Mouse (Mus musculus): ENCODE data around the gene Hbs1l. TPM values are rescaled to one million over a fixed set of nuclear protein-coding genes. Genes with fewer than 3 reads are reported as not detected.

Gene Hbs1l
- polyA plus RNA-seq, 1 experiment = 27.8 TPM

DNA sequence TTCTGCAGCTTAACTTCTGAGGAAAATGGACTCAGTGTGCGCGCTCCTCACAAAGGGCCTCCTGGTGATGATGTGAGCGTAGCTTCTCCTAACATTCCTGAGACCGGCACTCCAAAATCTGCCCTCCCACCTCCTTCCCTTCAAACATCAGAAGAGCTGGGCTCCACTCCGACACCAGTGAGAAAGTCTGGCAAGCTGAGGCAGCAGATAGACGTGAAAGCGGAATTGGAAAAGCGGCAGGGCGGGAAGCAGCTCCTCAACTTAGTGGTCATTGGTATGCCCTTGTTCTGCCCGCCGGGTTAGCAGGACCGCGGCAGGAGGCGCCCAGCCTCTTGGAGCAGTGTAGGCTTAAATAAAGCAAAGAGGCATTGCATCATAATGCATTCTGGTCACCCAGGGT, 45.9 kb downstream of the Hbs1l start:
- Histone ChIP-seq H3K36me3 (ENCODE audit: control insufficient read depth, insufficient read depth, low read length) (peaks cover 64% of the 10 kb centered on the region), H3K27me3 (ENCODE audit: control insufficient read depth, insufficient read depth, low read length) (no peaks in the 10 kb centered on the region), H3K4me1 (replicated peaks; ENCODE audit: control insufficient read depth, insufficient read depth, low read length) (no peaks in the 10 kb centered on the region), H3K27ac (ENCODE audit: control insufficient read depth, insufficient read depth, low read length) (no peak overlapping the region), H3K4me3 (ENCODE audit: control insufficient read depth, insufficient read depth, low read length) (no peak overlapping the region)
- TF ChIP-seq CTCF (IDR thresholded peaks at IDR 0.05; ENCODE audit: borderline replicate concordance, control insufficient read depth, extremely low read depth, insufficient read depth, low read length, poor library complexity) = no peak
- no peak for TF ChIP-seq POLR2A (IDR thresholded peaks at IDR 0.05; ENCODE audit: control insufficient read depth, extremely low read depth, insufficient read depth, low read length, poor library complexity)
- DNase-seq = no peak
- 97% methylated on average over 14 of the region's 14 CpGs for WGBS

DNA sequence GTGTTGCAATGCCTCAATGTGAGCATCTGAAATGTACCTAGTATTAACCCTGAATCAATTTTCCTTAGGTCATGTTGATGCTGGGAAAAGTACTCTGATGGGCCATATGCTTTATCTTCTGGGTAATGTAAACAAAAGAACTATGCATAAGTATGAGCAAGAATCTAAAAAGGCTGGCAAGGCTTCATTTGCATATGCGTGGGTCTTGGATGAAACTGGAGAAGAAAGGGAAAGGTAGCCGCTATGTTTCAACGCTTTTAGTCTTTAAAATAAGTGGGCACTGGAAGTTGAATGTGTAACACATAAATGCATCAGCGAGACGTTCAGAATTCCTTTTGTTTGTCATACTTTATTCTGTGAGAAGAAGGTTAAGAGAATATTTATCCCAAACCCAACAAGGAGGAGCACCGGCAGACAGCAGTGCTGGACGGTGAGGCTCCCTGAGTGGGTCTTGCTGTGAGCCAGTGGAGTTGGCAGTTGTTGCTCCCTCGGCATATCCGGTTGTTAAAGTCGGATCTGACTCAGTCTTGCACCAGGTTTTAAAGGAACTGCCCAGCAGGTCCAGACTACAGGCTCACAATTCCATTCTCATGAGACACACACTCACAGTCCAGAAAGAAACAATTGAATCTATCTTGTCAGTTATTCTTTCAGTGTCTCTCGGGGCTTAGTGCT, 46.7 kb downstream of the Hbs1l start:
- Histone ChIP-seq H3K4me1 (replicated peaks; ENCODE audit: control insufficient read depth, insufficient read depth, low read length) (no peaks in the 10 kb centered on the region), H3K4me3 (ENCODE audit: control insufficient read depth, insufficient read depth, low read length) (no peak overlapping the region), H3K36me3 (ENCODE audit: control insufficient read depth, insufficient read depth, low read length) (peaks cover 65% of the 10 kb centered on the region), H3K27ac (ENCODE audit: control insufficient read depth, insufficient read depth, low read length) (no peak overlapping the region), H3K27me3 (ENCODE audit: control insufficient read depth, insufficient read depth, low read length) (no peaks in the 10 kb centered on the region)
- WGBS = 97% methylated on average over 11 of the region's 11 CpGs
- no peak for DNase-seq
- TF ChIP-seq CTCF (IDR thresholded peaks at IDR 0.05; ENCODE audit: borderline replicate concordance, control insufficient read depth, extremely low read depth, insufficient read depth, low read length, poor library complexity) (no peak), POLR2A (IDR thresholded peaks at IDR 0.05; ENCODE audit: control insufficient read depth, extremely low read depth, insufficient read depth, low read length, poor library complexity) (no peak)

- no peak for DNase-seq
- Histone ChIP-seq H3K4me3 (ENCODE audit: control insufficient read depth, insufficient read depth, low read length) (no peak overlapping the region), H3K27me3 (ENCODE audit: control insufficient read depth, insufficient read depth, low read length) (no peaks in the 10 kb centered on the region), H3K4me1 (replicated peaks; ENCODE audit: control insufficient read depth, insufficient read depth, low read length) (no peaks in the 10 kb centered on the region), H3K27ac (ENCODE audit: control insufficient read depth, insufficient read depth, low read length) (no peak overlapping the region), H3K36me3 (ENCODE audit: control insufficient read depth, insufficient read depth, low read length) (peaks cover 60% of the 10 kb centered on the region)
- TF ChIP-seq CTCF (IDR thresholded peaks at IDR 0.05; ENCODE audit: borderline replicate concordance, control insufficient read depth, extremely low read depth, insufficient read depth, low read length, poor library complexity) (no peak), POLR2A (IDR thresholded peaks at IDR 0.05; ENCODE audit: control insufficient read depth, extremely low read depth, insufficient read depth, low read length, poor library complexity) (no peak)
- WGBS = 96% methylated on average over 4 of the region's 4 CpGs
These were observed 51.6 kb downstream of the Hbs1l start for GRCm38 (mm10) chr10:21347332-21347731.

GRCm38 (mm10) chr10:21349449-21349848, 53.7 kb downstream of the Hbs1l start:
- 95% methylated on average over 5 of the region's 5 CpGs for WGBS
- H3K4me3 ChIP-seq (ENCODE audit: control insufficient read depth, insufficient read depth, low read length) = no peak overlapping the region
- H3K27ac ChIP-seq (ENCODE audit: control insufficient read depth, insufficient read depth, low read length) = no peak overlapping the region
- TF ChIP-seq POLR2A (IDR thresholded peaks at IDR 0.05; ENCODE audit: control insufficient read depth, extremely low read depth, insufficient read depth, low read length, poor library complexity) = no peak
- TF ChIP-seq CTCF (IDR thresholded peaks at IDR 0.05; ENCODE audit: borderline replicate concordance, control insufficient read depth, extremely low read depth, insufficient read depth, low read length, poor library complexity) = no peak
- H3K36me3 ChIP-seq (ENCODE audit: control insufficient read depth, insufficient read depth, low read length) = peaks cover 56% of the 10 kb centered on the region
- DNase-seq = no peak
- H3K4me1 ChIP-seq (replicated peaks; ENCODE audit: control insufficient read depth, insufficient read depth, low read length) = no peaks in the 10 kb centered on the region
- H3K27me3 ChIP-seq (ENCODE audit: control insufficient read depth, insufficient read depth, low read length) = no peaks in the 10 kb centered on the region

DNA sequence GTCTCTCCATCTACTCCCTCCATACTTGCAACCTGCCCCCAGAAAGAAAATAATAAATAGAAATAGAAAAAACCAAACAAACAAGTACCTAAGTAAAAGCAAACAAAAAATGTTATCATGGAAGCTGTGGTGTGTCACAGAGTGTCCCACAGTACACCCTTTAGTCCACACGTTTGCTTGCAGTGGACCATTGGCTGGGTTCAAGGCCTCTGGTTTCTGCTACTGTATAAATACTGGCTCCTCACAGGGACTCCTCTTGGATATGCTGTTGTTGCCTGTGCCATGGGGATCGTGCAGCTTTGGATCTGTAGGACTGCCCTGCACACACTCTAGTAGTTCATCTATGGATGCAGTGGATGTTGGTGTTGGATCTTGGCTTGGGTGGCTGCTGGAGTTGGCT, 54.2 kb downstream of the Hbs1l start:
- H3K27ac ChIP-seq (ENCODE audit: control insufficient read depth, insufficient read depth, low read length) = no peak overlapping the region
- H3K36me3 ChIP-seq (ENCODE audit: control insufficient read depth, insufficient read depth, low read length) = peaks cover 57% of the 10 kb centered on the region
- TF ChIP-seq CTCF (IDR thresholded peaks at IDR 0.05; ENCODE audit: borderline replicate concordance, control insufficient read depth, extremely low read depth, insufficient read depth, low read length, poor library complexity) = no peak
- no peak for TF ChIP-seq POLR2A (IDR thresholded peaks at IDR 0.05; ENCODE audit: control insufficient read depth, extremely low read depth, insufficient read depth, low read length, poor library complexity)
- no peak overlapping the region for H3K4me3 ChIP-seq (ENCODE audit: control insufficient read depth, insufficient read depth, low read length)
- no peak for DNase-seq
- no peaks in the 10 kb centered on the region for H3K4me1 ChIP-seq (replicated peaks; ENCODE audit: control insufficient read depth, insufficient read depth, low read length)
- no peaks in the 10 kb centered on the region for H3K27me3 ChIP-seq (ENCODE audit: control insufficient read depth, insufficient read depth, low read length)
- 97% methylated on average over 2 of the region's 2 CpGs for WGBS

DNA sequence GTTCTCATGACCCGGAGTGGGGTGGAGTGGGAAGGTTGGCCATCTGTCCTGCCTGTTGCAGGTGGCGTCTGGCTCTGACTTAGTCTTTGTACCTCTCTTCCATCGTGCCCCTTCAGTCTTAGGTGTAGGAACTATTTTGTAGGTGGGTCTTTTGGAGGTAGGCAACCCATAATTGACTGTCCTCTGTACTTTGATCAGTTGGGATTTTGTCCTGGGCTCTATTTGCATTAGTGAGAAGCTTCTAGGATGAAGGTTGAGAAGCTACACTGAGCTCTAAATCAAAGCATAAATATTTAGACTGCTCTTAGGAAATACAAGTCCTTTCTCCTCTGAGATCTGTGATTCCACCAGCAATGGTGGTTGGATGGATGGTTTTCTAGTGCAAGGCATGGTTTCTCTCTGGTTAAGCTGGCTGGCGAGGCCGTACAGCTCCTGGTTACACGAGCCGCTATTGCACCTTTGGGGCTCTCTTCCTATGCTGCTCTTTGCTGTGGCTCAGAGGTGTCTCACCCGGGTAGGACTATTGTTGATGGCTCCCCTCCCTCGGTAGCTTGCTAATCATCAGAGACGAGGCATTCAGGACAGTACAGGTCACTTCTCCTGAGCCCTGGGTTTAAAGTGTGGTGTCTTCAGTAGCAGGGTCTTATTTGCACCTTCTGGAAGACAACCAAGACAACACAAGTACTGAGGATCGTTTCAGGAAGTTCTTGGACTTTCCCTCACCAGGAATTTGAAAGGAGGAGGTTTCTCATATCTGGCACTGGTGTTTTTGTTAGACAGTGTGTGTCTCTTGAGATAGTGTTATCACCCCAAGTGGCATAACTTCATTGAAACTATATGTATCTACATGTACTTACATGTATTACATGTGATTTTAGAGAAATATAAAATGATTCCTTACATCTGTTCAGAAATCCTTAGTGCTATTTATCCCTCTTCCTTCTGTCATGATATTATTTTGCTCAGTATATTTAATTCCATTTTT, 55.0 kb downstream of the Hbs1l start:
- 96% methylated on average over 11 of the region's 11 CpGs for WGBS
- no peak for TF ChIP-seq CTCF (IDR thresholded peaks at IDR 0.05; ENCODE audit: borderline replicate concordance, control insufficient read depth, extremely low read depth, insufficient read depth, low read length, poor library complexity)
- no peaks in the 10 kb centered on the region for H3K4me1 ChIP-seq (replicated peaks; ENCODE audit: control insufficient read depth, insufficient read depth, low read length)
- no peak overlapping the region for H3K4me3 ChIP-seq (ENCODE audit: control insufficient read depth, insufficient read depth, low read length)
- no peak for DNase-seq
- H3K27ac ChIP-seq (ENCODE audit: control insufficient read depth, insufficient read depth, low read length) = no peak overlapping the region
- H3K36me3 ChIP-seq (ENCODE audit: control insufficient read depth, insufficient read depth, low read length) = peaks cover 49% of the 10 kb centered on the region
- no peaks in the 10 kb centered on the region for H3K27me3 ChIP-seq (ENCODE audit: control insufficient read depth, insufficient read depth, low read length)

Measured in thymus, adult 2 months (tissue).